Mouse (Mus musculus) stomach, postnatal 0 days (tissue): ENCODE results near the gene Nanos3. TPM values are rescaled to one million over a fixed set of nuclear protein-coding genes. Genes with fewer than 3 reads are reported as not detected.

Source experiments
- ATAC-seq: fragments of 200-750 bp; cut with Nextera tagmentation; 2 replicates; pipeline ENCODE4 v1.8.0; 2017; ENCODE audit not compliant: low FRiP score, low TSS enrichment
- DNase-seq: peaks from one replicate; pipeline ENCODE4 v3.0.0-alpha.2; 2016; ENCODE audit warnings: low spot score
- H3K27ac ChIP-seq: fragments of 300-500 bp; sonication (generic); replicated peaks from 2 replicates; pipeline ENCODE4 v1.5.1; 2014; ENCODE audit warnings: mild to moderate bottlenecking, control low read depth
- H3K27me3 ChIP-seq: fragments of 300-500 bp; sonication (generic); 2 replicates; pipeline ENCODE4 v1.6.1; 2014; ENCODE audit warnings: low read length; ENCODE audit not compliant: control insufficient read depth, insufficient read depth
- H3K36me3 ChIP-seq: fragments of 300-500 bp; sonication (generic); 2 replicates; pipeline ENCODE4 v1.6.1; 2014; ENCODE audit warnings: low read length, mixed read lengths; ENCODE audit not compliant: control insufficient read depth, insufficient read depth
- H3K4me1 ChIP-seq: fragments of 300-500 bp; sonication (generic); replicated peaks from 2 replicates; pipeline ENCODE4 v1.6.1; 2014; ENCODE audit warnings: antibody characterized with exemption; ENCODE audit not compliant: control insufficient read depth, insufficient read depth
- H3K4me2 ChIP-seq: fragments of 300-500 bp; sonication (generic); replicated peaks from 2 replicates; pipeline ENCODE4 v1.6.1; 2014; ENCODE audit warnings: low read depth, mild to moderate bottlenecking, control low read depth, moderate library complexity
- H3K4me3 ChIP-seq: fragments of 300-500 bp; sonication (generic); 2 replicates; pipeline ENCODE4 v1.5.1; 2014; ENCODE audit warnings: low read depth, low read length, control low read depth
- H3K9ac ChIP-seq: fragments of 300-500 bp; sonication (generic); 2 replicates; pipeline ENCODE4 v1.6.1; 2014; ENCODE audit warnings: mild to moderate bottlenecking, low read length, control low read depth, mixed read lengths
- H3K9me3 ChIP-seq: fragments of 300-500 bp; sonication (generic); 2 replicates; pipeline ENCODE4 v1.6.1; 2016; ENCODE audit warnings: low read length; ENCODE audit not compliant: control insufficient read depth
- CTCF ChIP-seq: IDR thresholded peaks from 2 replicates; pipeline ENCODE4 v1.5.1; 2016; ENCODE audit warnings: antibody characterized with exemption, low read depth, mild to moderate bottlenecking, moderate library complexity
- EP300 ChIP-seq: optimal IDR thresholded peaks from 2 replicates; pipeline ENCODE3; 2016; ENCODE audit warnings: antibody characterized with exemption
- WGBS: fragments of 180-500 bp; shearing (Covaris S2); extraction: QIAGEN DNeasy Blood & Tissue Kit; methylation state at CpG from one replicate; pipeline ENCODE4 v1.1.7; 2014; 5-methylcytosine and 5-hydroxymethylcytosine counted together
- microRNA counts: library from miRNA; unstranded; fragments of <30 nt; microRNA quantifications from one replicate; lab custom pipeline; 2015
- microRNA-seq: library from miRNA; unstranded; fragments of <30 nt; microRNA quantifications from one replicate; pipeline ENCODE4, GENCODE M21; 2016
- polyA plus RNA-seq: library from polyadenylated mRNA; unstranded; fragments of >200 nt; fragmentation: Nextera tagmentation; extraction: Ambion mirVana; gene quantifications from 2 replicates; pipeline ENCODE4 v1.2.1, GENCODE M21; 2015

Gene Nanos3
- polyA plus RNA-seq, 1 experiment from 2014 or later = 4.4 TPM

- no peak overlapping the region for H3K27ac ChIP-seq
- no peaks in the 10 kb centered on the region for H3K27me3 ChIP-seq
- 89% methylated on average over 8 of the region's 8 CpGs for WGBS
- ATAC-seq (no peak), DNase-seq (no peak)
- H3K4me2 ChIP-seq = no peak overlapping the region
- H3K9me3 ChIP-seq = no peaks in the 10 kb centered on the region
- H3K4me1 ChIP-seq = no peaks in the 10 kb centered on the region
- no peak for TF ChIP-seq EP300
- no peak for TF ChIP-seq CTCF
- no peak overlapping the region for H3K4me3 ChIP-seq
- no peak overlapping the region for H3K9ac ChIP-seq
- H3K36me3 ChIP-seq = peaks cover 34% of the 10 kb centered on the region
Measured at GRCm38 (mm10) chr8:84132225-84132624, 52.8 kb downstream of the Nanos3 start.

- no peak for ATAC-seq
- Histone ChIP-seq H3K36me3 (peaks cover 22% of the 10 kb centered on the region), H3K27me3 (no peaks in the 10 kb centered on the region), H3K9ac (no peak overlapping the region), H3K27ac (no peak overlapping the region), H3K4me2 (no peak overlapping the region), H3K4me1 (no peaks in the 10 kb centered on the region), H3K4me3 (no peak overlapping the region), H3K9me3 (no peaks in the 10 kb centered on the region)
- TF ChIP-seq EP300 (no peak), CTCF (no peak)
- no peak for DNase-seq
- WGBS = 45% methylated on average over 30 of the region's 30 CpGs
Measured at GRCm38 (mm10) chr8:84130806-84131205, 54.2 kb downstream of the Nanos3 start.

DNA sequence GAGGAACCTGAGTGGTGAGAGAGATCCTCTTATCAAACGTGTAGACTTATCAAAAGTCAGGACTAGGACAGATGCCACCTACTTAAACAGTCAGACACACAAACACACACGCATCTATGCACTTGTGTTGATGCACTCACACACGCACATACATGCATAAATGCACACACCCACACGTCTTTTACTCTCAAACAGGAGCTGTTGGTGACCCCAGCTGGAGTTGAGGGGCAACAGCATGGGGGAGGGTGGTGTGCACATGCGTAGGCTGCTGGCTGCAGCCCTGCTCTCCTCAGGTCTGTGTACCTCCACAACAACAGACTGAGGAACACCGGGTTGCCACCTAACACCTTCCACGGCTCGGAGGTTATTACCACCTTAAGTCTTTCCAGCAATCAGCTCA, 56.7 kb downstream of the Nanos3 start:
- Histone ChIP-seq H3K27ac (no peak overlapping the region), H3K4me2 (no peak overlapping the region), H3K9me3 (no peaks in the 10 kb centered on the region), H3K27me3 (no peaks in the 10 kb centered on the region), H3K4me3 (no peak overlapping the region), H3K36me3 (peaks cover 7% of the 10 kb centered on the region; the same call in 1 of the 2 replicates), H3K4me1 (no peaks in the 10 kb centered on the region), H3K9ac (no peak overlapping the region)
- ATAC-seq (0 out of 2 replicates have a peak, but pooled peaks have one; percentile 11), DNase-seq (no peak)
- TF ChIP-seq CTCF = peak; percentile 43
- TF ChIP-seq EP300 = no peak
- WGBS = 43% methylated on average over 8 of the region's 8 CpGs

- WGBS = 68% methylated on average over 17 of the region's 17 CpGs
- TF ChIP-seq EP300 = no peak
- Histone ChIP-seq H3K4me3 (no peak overlapping the region), H3K27me3 (no peaks in the 10 kb centered on the region), H3K4me2 (no peak overlapping the region), H3K36me3 (no peaks in the 10 kb centered on the region), H3K4me1 (no peaks in the 10 kb centered on the region), H3K9ac (no peak overlapping the region), H3K9me3 (no peaks in the 10 kb centered on the region), H3K27ac (no peak overlapping the region)
- DNase-seq (no peak), ATAC-seq (no peak)
Measured at GRCm38 (mm10) chr8:84127202-84127901, 57.7 kb downstream of the Nanos3 start.

GRCm38 (mm10) chr8:84126742-84127141, 58.3 kb downstream of the Nanos3 start:
- H3K4me2 ChIP-seq = no peak overlapping the region
- H3K36me3 ChIP-seq = no peaks in the 10 kb centered on the region
- no peak for DNase-seq
- no peak overlapping the region for H3K27ac ChIP-seq
- no peak overlapping the region for H3K9ac ChIP-seq
- H3K4me3 ChIP-seq = no peak overlapping the region
- no peak for TF ChIP-seq EP300
- TF ChIP-seq CTCF = no peak
- ATAC-seq = no peak
- no peaks in the 10 kb centered on the region for H3K27me3 ChIP-seq
- 76% methylated on average over 2 of the region's 2 CpGs for WGBS
- no peaks in the 10 kb centered on the region for H3K4me1 ChIP-seq
- no peaks in the 10 kb centered on the region for H3K9me3 ChIP-seq

DNA sequence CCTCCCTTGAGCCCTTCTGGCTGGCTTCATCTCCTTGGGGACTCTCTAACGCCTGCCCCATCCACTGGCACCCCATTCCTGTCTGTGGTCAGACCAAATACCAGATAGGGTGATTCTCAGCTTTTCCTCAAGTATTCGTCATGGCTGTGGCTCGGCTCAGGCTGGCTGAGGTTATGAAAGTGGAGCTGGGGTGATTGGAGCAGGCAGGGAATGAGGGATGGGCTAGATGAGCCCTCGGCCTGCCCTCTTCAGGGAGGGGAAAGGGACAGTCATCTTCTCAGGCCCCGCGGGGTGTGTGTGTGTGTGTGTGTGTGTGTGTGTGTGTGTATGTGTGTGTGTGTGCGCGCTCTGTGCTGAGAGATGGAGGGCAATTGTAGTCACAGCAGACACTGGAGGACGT, 59.4 kb downstream of the Nanos3 start, which contains the start of gene Podnl1:
Gene Podnl1 (plus strand): TSS at position 334 of the 400 bp plus-strand sequence.
- Histone ChIP-seq H3K4me3 (no peak within 1 kb of the TSS), H3K27me3 (no peaks in the 10 kb centered on the region), H3K9me3 (no peaks in the 10 kb centered on the region), H3K4me1 (no peaks in the 10 kb centered on the region), H3K36me3 (no peaks in the 10 kb centered on the region), H3K9ac (no peak within 1 kb of the TSS), H3K4me2 (no peak within 1 kb of the TSS), H3K27ac (no peak within 1 kb of the TSS)
- peak; percentile 80 for ATAC-seq
- no peak for DNase-seq
- no peak for TF ChIP-seq EP300
- TF ChIP-seq CTCF = no peak
- WGBS = 37% methylated on average over 9 of the region's 9 CpGs

MicroRNAs within 50 kb of the gene (microRNA counts, 519-probe panel; counts per million panel counts)
- microRNA mmu-miR-181c (lab: Ali Mortazavi, UCI) (4,162 counts per million, percentile 33 among the panel's probes with 10 or more counts), microRNA mmu-miR-23a (lab: Ali Mortazavi, UCI) (6,763 counts per million, percentile 87 among the panel's probes with 10 or more counts), microRNA mmu-miR-27a (lab: Ali Mortazavi, UCI) (7,180 counts per million, percentile 91 among the panel's probes with 10 or more counts)

Small RNA genes lying within 50 kb of the gene (microRNA-seq; reads per million reads assigned to microRNA genes)
- gene Gm25110 (not detected), gene Mir181c (3,503 reads per million, percentile 86 among the genes with 10 or more reads in this experiment), gene Mir181d (1,305 reads per million, percentile 75 among the genes with 10 or more reads in this experiment), gene Mir23a (37,636 reads per million, percentile 98 among the genes with 10 or more reads in this experiment), gene Mir24-2 (not detected), gene Mir27a (1,564 reads per million, percentile 76 among the genes with 10 or more reads in this experiment), gene Mir3074-2 (not detected)

Other genes starting within 250 kb of the Nanos3 start
- 0.11 and 0.13 TPM in 2 replicates for gene Gm10644, start 230.0 kb downstream of the Nanos3 start, polyA plus RNA-seq
- 14.1 and 16.6 TPM in 2 replicates for gene Asf1b, start 229.7 kb downstream of the Nanos3 start, polyA plus RNA-seq
- 62.4 and 63.1 TPM in 2 replicates for gene Prkaca, start 212.2 kb downstream of the Nanos3 start, polyA plus RNA-seq
- 4.2 and 4.5 TPM in 2 replicates for gene Samd1, start 187.5 kb downstream of the Nanos3 start, polyA plus RNA-seq
- gene 1700067K01Rik, start 183.7 kb downstream of the Nanos3 start, polyA plus RNA-seq = 0.36 and 0.38 TPM in 2 replicates
- gene 2210011C24Rik, start 173.0 kb downstream of the Nanos3 start, polyA plus RNA-seq = 5.8 and 6.1 TPM in 2 replicates
- 0.96 and 1.3 TPM in 2 replicates for gene Palm3, start 163.7 kb downstream of the Nanos3 start, polyA plus RNA-seq
- gene Il27ra, start 142.6 kb downstream of the Nanos3 start, polyA plus RNA-seq = 0.40 and 0.44 TPM in 2 replicates
- 0.17 TPM in 1 of 2 replicates, not detected in the other for gene Rln3, start 140.2 kb downstream of the Nanos3 start, polyA plus RNA-seq
- 0.96 and 1.2 TPM in 2 replicates for gene Gm10643, start 120.1 kb downstream of the Nanos3 start, polyA plus RNA-seq
- 2.7 and 3.0 TPM in 2 replicates for gene Rfx1, start 118.4 kb downstream of the Nanos3 start, polyA plus RNA-seq
- 4.1 and 4.4 TPM in 2 replicates for gene Dcaf15, start 80.4 kb downstream of the Nanos3 start, polyA plus RNA-seq
- 0.11 and 0.21 TPM in 2 replicates for gene Podnl1, start 59.2 kb downstream of the Nanos3 start, polyA plus RNA-seq
- 15.8 and 17.5 TPM in 2 replicates for gene Cc2d1a, start 37.3 kb downstream of the Nanos3 start, polyA plus RNA-seq
- gene 4930432K21Rik, start 37.2 kb downstream of the Nanos3 start, polyA plus RNA-seq = 0.28 and 0.40 TPM in 2 replicates
- gene Zswim4, start 51.8 kb upstream of the Nanos3 start, polyA plus RNA-seq = 8.0 and 9.7 TPM in 2 replicates
- 299 and 309 TPM in 2 replicates for gene D8Ertd738e, start 64.5 kb upstream of the Nanos3 start, polyA plus RNA-seq
- gene Mri1, start 72.1 kb upstream of the Nanos3 start, polyA plus RNA-seq = 61.7 and 62.7 TPM in 2 replicates
- 10.1 and 10.4 TPM in 2 replicates for gene Ccdc130, start 85.2 kb upstream of the Nanos3 start, polyA plus RNA-seq
- 2.6 and 2.9 TPM in 2 replicates for gene Cacna1a, start 203.2 kb upstream of the Nanos3 start, polyA plus RNA-seq